Mouse (Mus musculus) megakaryocyte, embryonic 14.5 days (primary cell): ENCODE measurements around the gene Dpy19l3. TPM values are rescaled to one million over a fixed set of nuclear protein-coding genes. Genes with fewer than 3 reads are reported as not detected.

Source experiments
- H3K27me3 ChIP-seq: replicated peaks from 2 replicates; pipeline ENCODE3; 2012; ENCODE audit warnings: inconsistent platforms
- H3K36me3 ChIP-seq: replicated peaks from 2 replicates; pipeline ENCODE3; 2012; ENCODE audit warnings: low read length, inconsistent platforms, mixed read lengths
- H3K4me1 ChIP-seq: 2 replicates; pipeline ENCODE4 v1.6.1; 2012; ENCODE audit warnings: inconsistent platforms
- H3K4me3 ChIP-seq: replicated peaks from 2 replicates; pipeline ENCODE3; 2012; ENCODE audit warnings: moderate library complexity, mild to moderate bottlenecking, inconsistent platforms
- H3K9me3 ChIP-seq: 2 replicates; pipeline ENCODE4 v1.6.1; 2012; ENCODE audit warnings: inconsistent platforms
- FLI1 ChIP-seq: IDR thresholded peaks from 2 replicates; pipeline ENCODE4 v1.6.1; 2012; ENCODE audit warnings: low read length, inconsistent platforms, mixed read lengths
- GATA1 ChIP-seq: IDR thresholded peaks from 3 replicates; pipeline ENCODE4 v1.6.1; 2012; ENCODE audit warnings: mixed read lengths, low read length, inconsistent platforms, borderline replicate concordance
- polyA plus RNA-seq: library from polyadenylated mRNA; stranded (reverse); fragments of >175 nt; gene quantifications from 2 replicates; pipeline ENCODE4 v1.2.3, GENCODE M21; 2012; ENCODE audit warnings: low replicate concordance; ENCODE audit not compliant: insufficient read depth

Dpy19l3 gene
- polyA plus RNA-seq, 1 experiment, result 5.1 TPM

GRCm38 (mm10) chr7:35740489-35741230 lies 13.6 kb downstream of the Dpy19l3 start:
- H3K36me3 ChIP-seq, result peaks cover 69% of the 10 kb centered on the region
- peaks cover 33% of the 10 kb centered on the region for H3K4me1 ChIP-seq
- TF ChIP-seq GATA1 (no peak), FLI1 (no peak)
- H3K9me3 ChIP-seq, result 0 out of 2 replicates have a peak, but pooled peaks cover 2% of the 10 kb centered on the region
- no peaks in the 10 kb centered on the region for H3K27me3 ChIP-seq
- no peak overlapping the region for H3K4me3 ChIP-seq

- no peak overlapping the region for H3K4me3 ChIP-seq
- H3K4me1 ChIP-seq, result peaks cover 25% of the 10 kb centered on the region
- H3K9me3 ChIP-seq, result 0 out of 2 replicates have a peak, but pooled peaks cover 2% of the 10 kb centered on the region
- H3K27me3 ChIP-seq, result no peaks in the 10 kb centered on the region
- TF ChIP-seq FLI1 (no peak), GATA1 (no peak)
- peaks cover 66% of the 10 kb centered on the region for H3K36me3 ChIP-seq
Observed at GRCm38 (mm10) chr7:35738871-35739270, 15.4 kb downstream of the Dpy19l3 start.

DNA sequence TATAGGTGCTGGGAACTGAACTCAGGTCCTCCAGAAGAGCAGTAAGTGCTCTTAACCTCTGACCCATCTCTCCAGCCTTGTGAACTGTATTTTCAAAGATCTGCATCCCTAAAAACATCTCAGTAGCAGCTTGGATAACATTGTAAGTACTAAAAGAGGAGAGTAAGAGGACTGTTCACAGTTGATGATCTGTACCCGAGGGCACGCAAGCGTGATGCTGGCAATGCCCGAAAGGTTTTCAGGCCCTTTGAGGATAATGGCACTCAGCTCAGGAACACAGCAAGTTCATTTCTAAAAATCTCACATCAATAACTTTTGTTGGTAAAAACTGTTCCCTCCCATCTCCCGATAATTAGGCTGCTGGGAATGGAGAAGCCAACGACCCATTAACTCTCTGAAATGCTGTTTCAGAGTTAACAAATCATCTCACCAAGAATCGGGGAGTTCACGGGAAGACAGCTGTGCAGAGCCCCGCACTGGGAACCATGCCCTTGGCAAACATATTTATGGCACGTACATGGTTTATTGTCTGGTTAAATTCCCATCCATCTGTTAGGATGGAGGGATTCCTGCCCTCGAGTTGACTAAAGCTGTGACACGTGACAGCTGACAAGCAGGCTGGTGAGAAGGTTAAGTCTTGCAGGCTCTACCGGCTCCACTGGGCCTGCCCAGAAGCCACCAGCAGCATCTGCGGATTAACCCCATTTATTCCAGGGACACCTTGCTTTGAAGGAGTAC lies 20.8 kb downstream of the Dpy19l3 start:
- Histone ChIP-seq H3K27me3 (no peaks in the 10 kb centered on the region), H3K4me3 (no peak overlapping the region), H3K4me1 (no peaks in the 10 kb centered on the region), H3K9me3 (0 out of 2 replicates have a peak, but pooled peaks cover 2% of the 10 kb centered on the region), H3K36me3 (peaks cover 51% of the 10 kb centered on the region)
- no peak for TF ChIP-seq GATA1
- TF ChIP-seq FLI1, result no peak

DNA sequence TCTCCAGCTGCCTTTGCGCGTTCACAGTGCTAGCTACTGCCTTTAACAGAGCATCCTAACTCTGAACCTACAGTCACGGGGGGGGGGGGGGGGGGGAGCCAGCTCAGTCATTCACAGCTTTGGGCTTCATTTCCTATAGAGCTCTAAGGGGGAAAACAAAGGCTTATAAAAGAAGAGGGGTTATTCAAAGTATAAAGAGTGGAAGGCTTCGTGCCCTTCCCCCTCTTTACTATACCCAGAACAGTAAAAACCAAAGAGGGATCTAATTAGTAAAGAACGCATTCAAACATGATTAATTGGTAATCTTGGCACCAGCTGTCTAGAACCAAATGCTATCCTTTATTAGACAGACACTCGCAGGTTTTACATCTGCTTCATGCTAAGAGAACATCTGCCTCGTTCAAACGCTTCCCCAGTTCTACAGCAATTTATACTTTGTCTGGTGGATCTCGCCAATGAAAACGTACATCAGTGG lies 21.6 kb downstream of the Dpy19l3 start:
- no peak overlapping the region for H3K4me3 ChIP-seq
- 0 out of 2 replicates have a peak, but pooled peaks cover 2% of the 10 kb centered on the region for H3K9me3 ChIP-seq
- no peaks in the 10 kb centered on the region for H3K4me1 ChIP-seq
- TF ChIP-seq FLI1 (no peak), GATA1 (no peak)
- H3K36me3 ChIP-seq, result peaks cover 49% of the 10 kb centered on the region
- H3K27me3 ChIP-seq, result no peaks in the 10 kb centered on the region

- Histone ChIP-seq H3K4me3 (no peak overlapping the region), H3K27me3 (no peaks in the 10 kb centered on the region)
Observed at GRCm38 (mm10) chr7:35729621-35730031, 24.6 kb downstream of the Dpy19l3 start.

GRCm38 (mm10) chr7:35728376-35728775 lies 25.9 kb downstream of the Dpy19l3 start:
- TF ChIP-seq GATA1 (no peak), FLI1 (no peak)
- no peak overlapping the region for H3K4me3 ChIP-seq
- peaks cover 43% of the 10 kb centered on the region for H3K36me3 ChIP-seq
- H3K4me1 ChIP-seq, result no peaks in the 10 kb centered on the region
- no peaks in the 10 kb centered on the region for H3K27me3 ChIP-seq
- no peaks in the 10 kb centered on the region for H3K9me3 ChIP-seq

More at GRCm38 (mm10) chr7:35729621-35730031, 24.6 kb downstream of the Dpy19l3 start:
- Histone ChIP-seq H3K4me1 (no peaks in the 10 kb centered on the region), H3K36me3 (peaks cover 47% of the 10 kb centered on the region), H3K9me3 (no peaks in the 10 kb centered on the region)
- TF ChIP-seq FLI1, result no peak
- TF ChIP-seq GATA1, result no peak

DNA sequence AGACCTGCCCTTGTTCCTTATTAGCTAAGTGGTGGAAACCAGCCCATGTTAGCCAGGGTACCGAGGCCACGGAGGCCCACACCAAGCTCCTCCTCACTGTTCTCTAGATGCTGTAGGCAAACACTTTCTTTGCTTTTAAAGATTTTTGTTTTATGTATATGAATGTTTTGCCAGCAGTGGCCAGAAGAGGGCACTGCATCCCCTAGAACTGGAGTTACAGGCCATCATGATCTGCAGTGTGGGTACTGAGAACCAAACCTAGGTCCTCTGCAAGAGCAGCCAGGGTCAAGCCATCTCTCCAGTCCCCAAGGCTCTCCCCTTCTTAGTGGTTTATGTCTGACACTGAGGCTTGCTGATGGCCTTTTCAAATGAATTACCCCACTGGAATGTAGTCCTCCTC lies 31.2 kb downstream of the Dpy19l3 start:
- Histone ChIP-seq H3K36me3 (peaks cover 65% of the 10 kb centered on the region), H3K27me3 (no peaks in the 10 kb centered on the region), H3K4me3 (no peak overlapping the region), H3K4me1 (peaks cover 8% of the 10 kb centered on the region), H3K9me3 (no peaks in the 10 kb centered on the region; the same call in 1 of the 2 replicates)
- TF ChIP-seq FLI1, result no peak
- TF ChIP-seq GATA1, result no peak

DNA sequence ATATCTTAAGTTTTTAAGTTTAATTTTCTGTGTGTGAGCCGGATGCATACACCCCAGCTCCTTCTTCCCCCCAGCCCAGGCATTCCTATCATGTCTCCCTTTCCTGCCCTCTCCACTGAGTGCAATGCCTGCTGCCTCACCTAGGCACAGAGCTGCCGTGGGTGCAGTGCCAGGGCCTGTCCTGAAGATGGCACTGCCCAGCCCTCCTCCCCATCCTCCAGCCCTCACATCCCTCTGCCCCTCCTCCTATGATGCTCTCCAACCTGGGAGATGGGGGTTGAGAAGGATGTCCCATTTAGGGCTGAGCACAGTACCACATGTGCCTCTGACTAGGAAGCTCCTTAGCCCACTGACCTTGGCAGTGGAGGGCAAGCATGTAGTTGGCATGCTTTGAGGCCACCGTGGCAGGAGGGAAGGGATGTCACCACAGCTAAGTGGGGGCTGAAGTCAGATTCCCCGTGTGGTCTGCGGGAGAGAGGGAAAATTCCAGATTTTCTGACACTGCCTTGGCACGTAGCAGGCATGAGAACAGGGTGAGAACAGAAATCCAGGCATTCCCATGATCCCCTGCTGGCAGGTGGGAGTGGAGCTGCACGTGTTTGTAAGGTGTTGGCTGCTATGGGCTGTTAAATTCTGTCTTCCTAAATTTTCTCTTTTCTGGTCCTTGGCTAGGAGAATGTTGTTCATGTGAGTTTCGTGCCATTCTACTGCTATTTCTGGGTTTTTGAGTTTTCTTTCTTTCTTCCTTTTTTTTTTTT lies 35.7 kb downstream of the Dpy19l3 start:
- TF ChIP-seq GATA1, result no peak
- TF ChIP-seq FLI1, result no peak
- peaks cover 11% of the 10 kb centered on the region for H3K4me1 ChIP-seq
- H3K27me3 ChIP-seq, result no peaks in the 10 kb centered on the region
- peaks cover 1% of the 10 kb centered on the region; the same call in 1 of the 2 replicates for H3K9me3 ChIP-seq
- H3K4me3 ChIP-seq, result no peak overlapping the region
- H3K36me3 ChIP-seq, result peaks cover 61% of the 10 kb centered on the region

DNA sequence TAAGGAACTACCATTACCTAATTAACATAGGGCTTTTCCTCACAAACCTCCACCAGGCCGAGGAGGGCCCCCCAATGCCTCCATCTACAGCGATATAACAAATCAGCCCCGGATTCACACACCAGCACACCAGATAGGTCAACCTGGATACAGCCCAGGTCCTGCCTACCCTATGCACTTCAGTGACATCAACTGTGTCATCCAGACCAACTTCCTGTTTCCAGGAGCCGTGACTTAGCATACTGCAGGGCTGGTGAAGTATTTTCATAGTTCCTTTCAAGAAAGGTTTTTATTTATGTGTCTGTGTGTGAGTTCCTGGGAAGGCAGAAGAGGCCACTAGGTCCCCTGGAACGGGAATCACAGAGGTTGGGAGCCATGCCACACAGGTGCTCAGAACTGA lies 43.9 kb downstream of the Dpy19l3 start:
- TF ChIP-seq FLI1 (no peak), GATA1 (no peak)
- Histone ChIP-seq H3K9me3 (0 out of 2 replicates have a peak, but pooled peaks cover 4% of the 10 kb centered on the region), H3K4me3 (no peak overlapping the region), H3K36me3 (peaks cover 56% of the 10 kb centered on the region), H3K4me1 (peaks cover 7% of the 10 kb centered on the region), H3K27me3 (no peaks in the 10 kb centered on the region)
